Mouse (Mus musculus) heart, postnatal 0 days (tissue): ENCODE results near the gene P4ha1. TPM values are rescaled to one million over a fixed set of nuclear protein-coding genes. Genes with fewer than 3 reads are reported as not detected.

ENCODE experiments used
- ATAC-seq: fragments of 200-750 bp; cut with Nextera tagmentation; 2 replicates; pipeline ENCODE4 v1.8.0; 2017; ENCODE audit warnings: low read depth, moderate number of reproducible peaks, moderate library complexity; ENCODE audit not compliant: insufficient read depth
- DNase-seq: peaks from one replicate; pipeline ENCODE4 v3.0.0-alpha.2; 2016; ENCODE audit warnings: low spot score
- H3K27ac ChIP-seq: fragments of 300-500 bp; sonication (generic); 2 replicates; pipeline ENCODE4 v1.5.1; 2014; ENCODE audit warnings: low read depth, mild to moderate bottlenecking
- H3K27me3 ChIP-seq: fragments of 300-500 bp; sonication (generic); 2 replicates; pipeline ENCODE4 v1.6.1; 2014; ENCODE audit warnings: low read length, mixed read lengths; ENCODE audit not compliant: control insufficient read depth, insufficient read depth
- H3K36me3 ChIP-seq: fragments of 300-500 bp; sonication (generic); replicated peaks from 2 replicates; pipeline ENCODE4 v1.6.1; 2014; ENCODE audit warnings: low read length, mixed read lengths; ENCODE audit not compliant: control insufficient read depth, insufficient read depth
- H3K4me1 ChIP-seq: fragments of 300-500 bp; sonication (generic); 2 replicates; pipeline ENCODE4 v1.6.1; 2014; ENCODE audit warnings: antibody characterized with exemption; ENCODE audit not compliant: control insufficient read depth, insufficient read depth
- H3K4me2 ChIP-seq: fragments of 300-500 bp; sonication (generic); 2 replicates; pipeline ENCODE4 v1.6.1; 2014; ENCODE audit warnings: low read depth, mild to moderate bottlenecking, low read length, moderate library complexity
- H3K4me3 ChIP-seq: fragments of 300-500 bp; sonication (generic); 2 replicates; pipeline ENCODE4 v1.5.1; 2014; ENCODE audit warnings: low read depth, low read length
- H3K9ac ChIP-seq: fragments of 300-500 bp; sonication (generic); replicated peaks from 2 replicates; pipeline ENCODE4 v1.6.1; 2014; ENCODE audit warnings: low read depth, low read length, mixed read lengths
- H3K9me3 ChIP-seq: fragments of 300-500 bp; sonication (generic); replicated peaks from 2 replicates; pipeline ENCODE4 v1.6.1; 2016; ENCODE audit warnings: low read length; ENCODE audit not compliant: control insufficient read depth
- CTCF ChIP-seq: IDR thresholded peaks from 2 replicates; pipeline ENCODE4 v1.5.1; 2016; ENCODE audit warnings: antibody characterized with exemption, control low read depth, low read depth
- EP300 ChIP-seq: IDR thresholded peaks from 2 replicates; pipeline ENCODE4 v1.6.1; 2016; ENCODE audit warnings: antibody characterized with exemption, low read depth
- WGBS: fragments of 180-500 bp; shearing (Covaris S2); extraction: QIAGEN DNeasy Blood & Tissue Kit; methylation state at CpG from one replicate; pipeline ENCODE4 v1.1.7; 2014; 5-methylcytosine and 5-hydroxymethylcytosine counted together
- polyA plus RNA-seq: library from polyadenylated mRNA; unstranded; fragments of >200 nt; fragmentation: Nextera tagmentation; extraction: Ambion mirVana; gene quantifications from 2 replicates; pipeline ENCODE4 v1.2.1, GENCODE M21; 2015
- total RNA-seq: library from RNA; depleted of rRNA; stranded (reverse); fragments of >200 nt; gene quantifications from 2 replicates; pipeline ENCODE4 v1.2.3, GENCODE M21; 2014; ENCODE audit warnings: low replicate concordance

Gene P4ha1
- total and polyA plus RNA-seq, 2 experiments from 2014 or later = 13.8 to 28.4 TPM

GRCm38 (mm10) chr10:59283749-59284148 lies 39.3 kb upstream of the P4ha1 start:
- no peak overlapping the region for H3K27ac ChIP-seq
- no peaks in the 10 kb centered on the region for H3K9me3 ChIP-seq
- H3K27me3 ChIP-seq = no peaks in the 10 kb centered on the region
- no peak overlapping the region for H3K4me2 ChIP-seq
- H3K9ac ChIP-seq = no peak overlapping the region
- 73% methylated on average over 1 of the region's 1 CpGs for WGBS
- no peaks in the 10 kb centered on the region for H3K4me1 ChIP-seq
- no peaks in the 10 kb centered on the region for H3K36me3 ChIP-seq
- DNase-seq (no peak), ATAC-seq (no peak)
- no peak overlapping the region for H3K4me3 ChIP-seq
- TF ChIP-seq CTCF (no peak), EP300 (no peak)

GRCm38 (mm10) chr10:59285530-59285929 lies 37.6 kb upstream of the P4ha1 start:
- DNase-seq (no peak), ATAC-seq (no peak)
- Histone ChIP-seq H3K27ac (no peak overlapping the region), H3K4me3 (no peak overlapping the region), H3K9me3 (no peaks in the 10 kb centered on the region), H3K4me2 (no peak overlapping the region), H3K4me1 (no peaks in the 10 kb centered on the region), H3K9ac (no peak overlapping the region), H3K36me3 (no peaks in the 10 kb centered on the region), H3K27me3 (no peaks in the 10 kb centered on the region)
- WGBS = 61% methylated on average over 5 of the region's 5 CpGs
- no peak for TF ChIP-seq CTCF
- no peak for TF ChIP-seq EP300

GRCm38 (mm10) chr10:59287251-59287650 lies 35.8 kb upstream of the P4ha1 start:
- Histone ChIP-seq H3K27ac (no peak overlapping the region), H3K4me3 (no peak overlapping the region), H3K4me1 (no peaks in the 10 kb centered on the region), H3K36me3 (no peaks in the 10 kb centered on the region), H3K9ac (no peak overlapping the region), H3K4me2 (no peak overlapping the region), H3K27me3 (no peaks in the 10 kb centered on the region), H3K9me3 (no peaks in the 10 kb centered on the region)
- WGBS = 40% methylated on average over 2 of the region's 2 CpGs
- no peak for DNase-seq
- TF ChIP-seq CTCF = no peak
- TF ChIP-seq EP300 = no peak
- no peak for ATAC-seq

- ATAC-seq = no peak
- no peak overlapping the region for H3K27ac ChIP-seq
Measured at GRCm38 (mm10) chr10:59287662-59288061, 35.4 kb upstream of the P4ha1 start.

GRCm38 (mm10) chr10:59289062-59289461 lies 34.0 kb upstream of the P4ha1 start:
- ATAC-seq (no peak), DNase-seq (no peak)
- no peaks in the 10 kb centered on the region for H3K27me3 ChIP-seq
- H3K9me3 ChIP-seq = no peaks in the 10 kb centered on the region
- H3K27ac ChIP-seq = no peak overlapping the region
- H3K9ac ChIP-seq = no peak overlapping the region
- H3K36me3 ChIP-seq = no peaks in the 10 kb centered on the region
- H3K4me3 ChIP-seq = no peak overlapping the region
- TF ChIP-seq EP300 (no peak), CTCF (peak; percentile 26; the same call in 1 of the 2 replicates)
- H3K4me1 ChIP-seq = no peaks in the 10 kb centered on the region
- WGBS = 51% methylated on average over 8 of the region's 8 CpGs
- no peak overlapping the region for H3K4me2 ChIP-seq

More at GRCm38 (mm10) chr10:59287662-59288061, 35.4 kb upstream of the P4ha1 start:
- Histone ChIP-seq H3K4me2 (no peak overlapping the region), H3K4me1 (no peaks in the 10 kb centered on the region), H3K27me3 (no peaks in the 10 kb centered on the region), H3K4me3 (no peak overlapping the region), H3K36me3 (no peaks in the 10 kb centered on the region), H3K9ac (no peak overlapping the region), H3K9me3 (no peaks in the 10 kb centered on the region)
- no peak for TF ChIP-seq CTCF
- no peak for DNase-seq
- 40% methylated on average over 3 of the region's 3 CpGs for WGBS

- Histone ChIP-seq H3K27me3 (no peaks in the 10 kb centered on the region), H3K9me3 (no peaks in the 10 kb centered on the region), H3K4me1 (no peaks in the 10 kb centered on the region), H3K27ac (no peak overlapping the region), H3K9ac (no peak overlapping the region), H3K4me3 (no peak overlapping the region), H3K36me3 (no peaks in the 10 kb centered on the region), H3K4me2 (no peak overlapping the region)
- TF ChIP-seq EP300 (no peak), CTCF (no peak)
- WGBS = 62% methylated on average over 3 of the region's 3 CpGs
- no peak for DNase-seq
- ATAC-seq = no peak
Measured at GRCm38 (mm10) chr10:59291536-59291935, 31.6 kb upstream of the P4ha1 start.
